Mouse (Mus musculus) G1E (cell line): ENCODE data around the gene Cox5b.

ENCODE experiments used
- CTCF ChIP-seq: IDR thresholded peaks from 2 replicates; pipeline ENCODE4 v1.5.1; 2012; ENCODE audit warnings: low read depth, low read length, inconsistent platforms, mixed read lengths
- GATA1 ChIP-seq: IDR thresholded peaks from 2 replicates; pipeline ENCODE4 v1.6.1; 2012; ENCODE audit warnings: borderline replicate concordance, low read length, inconsistent platforms, mixed read lengths
- POLR2AphosphoS5 ChIP-seq: IDR thresholded peaks from 2 replicates; pipeline ENCODE4 v1.6.1; 2012; ENCODE audit warnings: low read depth, low read length, inconsistent platforms; ENCODE audit not compliant: insufficient replicate concordance
- TAL1 ChIP-seq: conservative IDR thresholded peaks from 2 replicates; pipeline ENCODE4 v1.6.1; 2012; ENCODE audit warnings: low read depth, low read length, inconsistent platforms, mixed read lengths

GRCm38 (mm10) chr1:36658621-36659399 is 32.4 kb upstream of the Cox5b start:
- TF ChIP-seq CTCF, result no peak
- no peak for TF ChIP-seq TAL1
- no peak for TF ChIP-seq POLR2AphosphoS5
- no peak for TF ChIP-seq GATA1
